Mouse (Mus musculus) brain, embryonic 14.5 days (tissue): ENCODE data around the gene Nemf.

ENCODE experiments used
- CTCF ChIP-seq: fragments of 200-500 bp; IDR thresholded peaks from 2 replicates; pipeline ENCODE4 v1.5.1; 2012; ENCODE audit warnings: inconsistent platforms, mild to moderate bottlenecking, moderate library complexity, borderline replicate concordance; ENCODE audit not compliant: insufficient read depth, insufficient read length; ENCODE audit errors: extremely low read depth
- POLR2A ChIP-seq: fragments of 200-500 bp; IDR thresholded peaks from 2 replicates; pipeline ENCODE4 v1.6.1; 2012; ENCODE audit warnings: mild to moderate bottlenecking, inconsistent platforms, borderline replicate concordance; ENCODE audit not compliant: poor library complexity, insufficient read depth, insufficient read length, severe bottlenecking; ENCODE audit errors: extremely low read depth

DNA sequence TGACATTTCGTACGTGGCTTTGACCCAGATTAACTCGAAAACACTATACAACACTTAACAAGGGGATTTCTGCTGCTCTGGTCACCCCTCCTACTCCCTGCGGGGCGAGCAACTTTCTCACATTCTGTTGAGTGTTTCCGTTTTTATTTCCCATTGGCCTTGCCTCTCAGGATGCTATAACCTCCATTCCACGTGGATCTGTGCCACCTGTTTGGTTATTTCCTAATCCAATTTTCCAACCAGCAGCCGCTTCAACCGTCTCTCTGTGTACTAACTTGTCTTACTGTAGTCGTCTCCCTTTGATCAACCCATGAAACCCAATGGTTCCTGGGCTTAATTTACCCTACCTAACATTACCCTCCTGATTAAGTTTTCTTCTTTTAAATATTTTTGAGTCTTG is 36.1 kb upstream of the Nemf start:
- TF ChIP-seq CTCF (no peak), POLR2A (no peak)
